Mouse (Mus musculus) forebrain, embryonic 11.5 days (tissue): ENCODE data around the gene St6galnac6. TPM values are rescaled to one million over a fixed set of nuclear protein-coding genes. Genes with fewer than 3 reads are reported as not detected.

Experiments
- ATAC-seq: fragments of 200-750 bp; cut with Nextera tagmentation; replicated peaks from 2 replicates; pipeline ENCODE4 v1.8.0; 2017; ENCODE audit warnings: moderate TSS enrichment; ENCODE audit not compliant: low FRiP score
- DNase-seq: peaks from one replicate; pipeline ENCODE4 v3.0.0-alpha.2; 2017; ENCODE audit warnings: low spot score
- H3K27ac ChIP-seq: fragments of 300-500 bp; sonication (generic); 2 replicates; pipeline ENCODE4 v1.5.1; 2014; ENCODE audit warnings: low read depth, low read length
- H3K27me3 ChIP-seq: fragments of 300-500 bp; sonication (generic); 2 replicates; pipeline ENCODE4 v1.6.1; 2014; ENCODE audit warnings: mild to moderate bottlenecking, low read length, mixed read lengths; ENCODE audit not compliant: control insufficient read depth, insufficient read depth
- H3K36me3 ChIP-seq: fragments of 300-500 bp; sonication (generic); 2 replicates; pipeline ENCODE4 v1.6.1; 2014; ENCODE audit warnings: mild to moderate bottlenecking, low read length, moderate library complexity, mixed read lengths; ENCODE audit not compliant: control insufficient read depth, insufficient read depth
- H3K4me1 ChIP-seq: fragments of 300-500 bp; sonication (generic); replicated peaks from 2 replicates; pipeline ENCODE4 v1.6.1; 2014; ENCODE audit warnings: low read length, mixed read lengths; ENCODE audit not compliant: control insufficient read depth, insufficient read depth
- H3K4me2 ChIP-seq: fragments of 300-500 bp; sonication (generic); 2 replicates; pipeline ENCODE4 v1.6.1; 2014; ENCODE audit warnings: low read depth, mild to moderate bottlenecking, low read length, moderate library complexity, mixed read lengths; ENCODE audit not compliant: severe bottlenecking
- H3K4me3 ChIP-seq: fragments of 300-500 bp; sonication (generic); 2 replicates; pipeline ENCODE4 v1.5.1; 2014; ENCODE audit warnings: low read depth, low read length
- H3K9ac ChIP-seq: fragments of 300-500 bp; sonication (generic); 2 replicates; pipeline ENCODE4 v1.6.1; 2014; ENCODE audit warnings: low read length
- H3K9me3 ChIP-seq: fragments of 300-500 bp; sonication (generic); 2 replicates; pipeline ENCODE4 v1.6.1; 2016; ENCODE audit warnings: low read length, mixed read lengths; ENCODE audit not compliant: control insufficient read depth
- WGBS: fragments of 180-500 bp; shearing (Covaris S2); extraction: QIAGEN DNeasy Blood & Tissue Kit; methylation state at CpG from one replicate; pipeline ENCODE4 v1.1.7; 2014; 5-methylcytosine and 5-hydroxymethylcytosine counted together
- polyA plus RNA-seq: library from polyadenylated mRNA; unstranded; fragments of >200 nt; fragmentation: Nextera tagmentation; extraction: Ambion mirVana; gene quantifications from 2 replicates; pipeline ENCODE4 v1.2.1, GENCODE M21; 2014

St6galnac6 gene
- polyA plus RNA-seq, 1 experiment from 2014 or later = 5.1 TPM

DNA sequence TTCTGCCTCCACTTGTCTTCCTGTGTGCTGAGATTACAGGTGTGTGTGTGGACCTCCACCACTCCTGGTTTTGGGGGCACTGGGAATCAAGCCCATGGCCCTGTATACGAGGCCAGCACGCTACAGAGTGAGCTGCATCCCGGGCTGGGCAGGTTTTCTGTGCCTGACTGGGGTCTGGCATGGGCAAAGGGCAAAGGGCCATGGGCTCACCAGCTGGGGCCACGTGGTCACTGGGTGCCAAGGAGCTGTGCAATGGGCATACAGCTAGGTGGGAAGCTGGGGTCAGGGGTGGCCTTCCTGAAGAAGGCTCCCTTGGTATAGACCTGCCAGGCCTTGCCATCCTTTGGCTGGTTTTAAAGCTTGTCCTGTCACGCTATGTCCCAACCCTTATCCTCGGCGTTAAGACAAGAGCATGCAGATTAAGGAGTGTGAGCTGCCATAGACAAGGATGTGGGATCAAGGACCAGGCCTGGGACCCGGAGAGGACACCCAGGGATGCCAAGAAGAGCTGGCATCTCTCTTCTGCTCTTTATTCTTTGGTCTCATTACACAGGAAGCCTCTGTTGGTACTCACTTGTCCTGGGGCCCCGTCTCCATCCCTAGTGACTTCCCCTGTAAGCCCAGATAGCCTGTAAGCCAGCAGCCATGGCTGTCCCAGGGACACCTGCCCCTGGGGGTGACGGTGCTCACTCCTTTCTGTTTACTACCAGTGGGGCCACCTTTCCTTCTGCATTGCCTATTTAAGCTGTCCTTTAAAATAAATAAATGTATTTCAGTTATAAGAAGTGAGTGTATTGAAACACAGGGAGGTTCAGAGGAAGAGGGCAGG is 35.0 kb downstream of the St6galnac6 start:
- ATAC-seq = no peak

DNA sequence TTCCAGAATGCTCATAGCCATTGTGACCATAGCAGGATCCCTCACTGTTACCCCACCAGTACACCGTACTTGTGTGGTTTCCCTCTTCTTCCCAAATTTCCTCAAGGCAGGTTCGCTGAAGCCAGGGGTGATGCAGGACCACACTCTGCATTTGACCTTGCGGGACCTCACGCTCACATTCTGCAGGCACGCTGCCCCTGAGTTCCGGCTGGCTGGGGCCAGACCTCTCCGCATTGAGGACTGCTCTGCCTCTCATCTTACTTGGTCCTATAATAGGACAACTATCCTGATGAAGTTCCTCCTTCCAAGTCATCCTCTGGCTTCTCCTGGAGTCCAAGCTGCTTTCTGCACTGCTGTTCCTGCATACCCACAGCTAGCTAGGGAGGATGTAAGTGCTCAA is 37.1 kb downstream of the St6galnac6 start:
- Histone ChIP-seq H3K4me3 (no peak overlapping the region), H3K27me3 (no peaks in the 10 kb centered on the region), H3K4me1 (no peaks in the 10 kb centered on the region), H3K27ac (no peak overlapping the region), H3K4me2 (no peak overlapping the region), H3K36me3 (no peaks in the 10 kb centered on the region), H3K9ac (no peak overlapping the region), H3K9me3 (no peaks in the 10 kb centered on the region)
- 84% methylated on average over 7 of the region's 7 CpGs for WGBS
- no peak for DNase-seq
- no peak for ATAC-seq

More for the DNA sequence above, 35.0 kb downstream of the St6galnac6 start:
- DNase-seq = no peak
- Histone ChIP-seq H3K27me3 (no peaks in the 10 kb centered on the region), H3K9ac (no peak overlapping the region), H3K27ac (no peak overlapping the region), H3K4me3 (no peak overlapping the region), H3K4me2 (no peak overlapping the region), H3K36me3 (no peaks in the 10 kb centered on the region), H3K9me3 (no peaks in the 10 kb centered on the region), H3K4me1 (peaks cover 2% of the 10 kb centered on the region)
- WGBS = 86% methylated on average over 10 of the region's 10 CpGs

DNA sequence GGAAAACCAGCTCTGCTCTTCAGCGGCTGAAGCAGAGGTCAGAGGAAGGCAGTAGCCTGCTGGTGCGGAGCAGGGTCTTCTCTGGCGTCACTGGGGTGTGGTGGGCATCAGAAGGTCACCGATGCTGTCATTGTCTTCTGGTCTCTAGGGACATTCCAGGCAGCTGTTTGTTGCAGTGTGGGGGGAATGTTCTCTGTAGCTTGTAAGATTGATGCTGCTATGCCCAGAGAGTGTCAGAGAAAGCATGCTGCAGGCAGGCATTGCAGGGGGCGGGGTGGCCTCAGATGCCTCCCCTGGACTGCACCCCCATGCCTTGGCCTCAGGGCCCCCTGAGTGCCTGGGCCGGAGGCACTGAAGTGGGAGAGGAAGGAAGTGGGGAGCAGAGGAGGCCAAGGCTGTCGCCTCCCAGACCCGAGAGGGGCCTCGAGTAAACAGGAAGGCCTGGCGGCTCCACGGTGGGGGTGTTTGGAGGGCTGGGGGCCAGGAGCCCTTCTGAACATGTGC is 38.3 kb downstream of the St6galnac6 start:
- DNase-seq (no peak), ATAC-seq (no peak)
- Histone ChIP-seq H3K4me1 (no peaks in the 10 kb centered on the region), H3K4me3 (no peak overlapping the region), H3K9ac (no peak overlapping the region; the same call in 1 of the 2 replicates), H3K9me3 (no peaks in the 10 kb centered on the region), H3K27ac (no peak overlapping the region), H3K27me3 (no peaks in the 10 kb centered on the region), H3K4me2 (no peak overlapping the region), H3K36me3 (no peaks in the 10 kb centered on the region)
- 52% methylated on average over 11 of the region's 11 CpGs for WGBS

DNA sequence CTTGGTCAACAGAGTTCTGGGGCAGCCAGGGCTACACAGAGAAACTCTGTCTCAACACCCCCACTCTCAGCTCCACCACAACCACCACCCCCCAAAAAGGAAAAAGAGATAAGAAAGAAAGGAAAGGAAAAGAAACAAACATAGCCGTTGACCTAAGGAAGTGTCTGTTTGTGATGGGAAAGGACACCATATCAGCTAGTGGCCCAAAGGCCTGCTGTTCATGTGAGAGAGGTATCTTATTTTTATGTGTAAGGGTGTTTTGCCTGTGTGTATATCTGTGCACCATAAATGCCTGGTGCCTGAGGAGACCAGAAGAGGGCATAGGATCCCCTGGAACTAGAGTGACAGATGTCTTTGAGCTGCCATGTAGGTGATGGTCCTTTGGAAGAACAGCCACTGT is 40.1 kb downstream of the St6galnac6 start:
- Histone ChIP-seq H3K4me3 (no peak overlapping the region), H3K9ac (no peak overlapping the region), H3K4me1 (no peaks in the 10 kb centered on the region), H3K9me3 (no peaks in the 10 kb centered on the region), H3K4me2 (no peak overlapping the region), H3K36me3 (no peaks in the 10 kb centered on the region), H3K27ac (no peak overlapping the region), H3K27me3 (no peaks in the 10 kb centered on the region)
- no peak for ATAC-seq
- WGBS = 86% methylated on average over 1 of the region's 1 CpGs
- DNase-seq = no peak

DNA sequence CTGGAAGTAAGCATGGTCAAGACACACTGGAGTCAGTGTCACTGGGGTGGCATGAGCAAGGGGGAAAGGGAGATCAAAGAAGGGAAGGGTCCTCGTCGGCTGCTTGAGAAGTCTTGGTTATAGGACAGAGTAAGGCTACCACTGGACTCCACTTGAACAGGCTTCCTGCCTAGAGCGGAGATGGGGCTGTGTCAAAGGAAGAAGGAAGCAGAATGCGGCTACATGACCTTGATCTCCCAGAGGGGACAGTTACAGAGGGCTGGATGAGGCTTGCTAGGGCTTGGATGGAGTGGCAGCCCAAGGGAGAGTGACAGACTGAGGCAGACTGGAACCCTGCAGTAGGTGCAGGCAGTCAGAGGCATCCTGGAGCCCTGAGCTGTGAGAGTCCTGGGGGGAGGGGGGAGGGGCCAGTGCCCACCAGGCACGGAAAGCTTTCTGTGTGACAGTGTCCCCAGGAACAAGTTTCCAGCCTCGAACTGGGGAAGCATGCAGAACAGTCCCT is 41.1 kb downstream of the St6galnac6 start:
- Histone ChIP-seq H3K4me3 (no peak overlapping the region), H3K9ac (no peak overlapping the region), H3K27me3 (no peaks in the 10 kb centered on the region), H3K27ac (no peak overlapping the region), H3K4me1 (no peaks in the 10 kb centered on the region), H3K36me3 (no peaks in the 10 kb centered on the region), H3K4me2 (no peak overlapping the region), H3K9me3 (no peaks in the 10 kb centered on the region)
- no peak for DNase-seq
- WGBS = 62% methylated on average over 6 of the region's 6 CpGs
- no peak for ATAC-seq

DNA sequence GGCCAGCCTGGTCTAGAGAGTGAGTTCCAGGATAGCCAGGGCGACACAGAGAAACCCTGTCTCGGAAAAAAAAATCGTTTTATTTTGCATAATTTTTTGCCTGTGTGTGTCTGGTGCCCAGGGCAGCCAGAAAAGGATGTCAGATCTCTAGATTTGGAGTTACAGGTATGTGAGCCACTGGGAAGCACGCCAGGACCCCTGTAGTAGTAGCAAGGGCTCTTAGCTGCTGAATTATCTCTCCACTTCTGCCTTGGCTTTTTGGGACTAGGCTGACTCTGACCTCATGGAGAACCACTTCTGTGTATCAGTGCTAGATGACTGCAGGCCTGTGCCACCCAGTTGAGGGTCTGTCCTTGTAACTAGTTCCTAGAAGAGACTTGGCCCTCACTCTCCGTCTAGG is 42.3 kb downstream of the St6galnac6 start:
- H3K4me3 ChIP-seq = no peak overlapping the region
- no peak overlapping the region for H3K27ac ChIP-seq
- no peak overlapping the region for H3K9ac ChIP-seq
- WGBS = 80% methylated on average over 5 of the region's 5 CpGs
- no peaks in the 10 kb centered on the region for H3K9me3 ChIP-seq
- DNase-seq (no peak), ATAC-seq (no peak)
- no peaks in the 10 kb centered on the region for H3K36me3 ChIP-seq
- no peaks in the 10 kb centered on the region for H3K27me3 ChIP-seq
- H3K4me2 ChIP-seq = no peak overlapping the region
- no peaks in the 10 kb centered on the region for H3K4me1 ChIP-seq

DNA sequence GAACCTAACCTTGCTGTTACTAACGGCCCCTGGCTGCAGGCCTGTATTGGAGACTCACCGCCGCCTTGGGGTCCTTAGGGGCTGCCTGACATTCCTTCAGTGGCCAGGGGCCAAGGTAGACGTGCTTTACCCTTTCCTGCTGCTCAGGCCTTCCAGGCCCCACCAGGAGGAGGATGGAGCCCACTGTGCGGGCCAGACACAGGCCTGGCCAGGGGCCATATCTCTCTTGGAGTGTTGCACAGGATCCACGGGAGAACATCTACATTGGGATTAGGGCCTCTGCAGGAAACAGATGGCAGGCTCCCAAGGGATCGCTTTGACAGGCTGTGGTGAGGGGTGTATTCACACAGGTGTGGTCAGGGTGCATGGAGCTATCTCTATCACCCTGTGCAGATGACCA is 43.3 kb downstream of the St6galnac6 start:
- Histone ChIP-seq H3K9ac (no peak overlapping the region), H3K4me2 (no peak overlapping the region), H3K4me1 (no peaks in the 10 kb centered on the region), H3K27ac (no peak overlapping the region), H3K4me3 (no peak overlapping the region), H3K9me3 (no peaks in the 10 kb centered on the region), H3K27me3 (no peaks in the 10 kb centered on the region), H3K36me3 (no peaks in the 10 kb centered on the region)
- no peak for DNase-seq
- WGBS = 81% methylated on average over 7 of the region's 7 CpGs
- no peak for ATAC-seq

DNA sequence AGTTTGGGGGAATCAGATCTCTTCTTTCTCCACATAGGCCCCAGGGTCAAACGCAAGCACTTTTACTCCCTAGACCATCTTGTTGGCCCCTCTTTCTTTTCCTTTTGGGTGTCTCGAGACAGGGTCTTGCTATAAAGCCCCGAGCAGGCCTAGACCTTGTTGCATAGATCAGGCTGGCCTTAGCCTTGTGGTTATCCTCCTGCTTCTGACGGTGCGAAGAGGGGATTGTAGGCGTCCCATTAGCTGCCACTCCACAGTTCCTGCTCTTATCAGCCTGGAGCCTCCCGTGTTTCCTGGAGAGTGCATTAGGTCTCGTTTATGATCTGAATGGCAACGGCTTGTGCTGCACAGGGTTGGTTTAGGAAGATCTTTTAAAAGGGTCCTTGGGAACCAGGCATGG is 44.6 kb downstream of the St6galnac6 start:
- H3K27ac ChIP-seq = no peak overlapping the region
- H3K4me3 ChIP-seq = no peak overlapping the region
- 80% methylated on average over 9 of the region's 9 CpGs for WGBS
- H3K4me1 ChIP-seq = no peaks in the 10 kb centered on the region
- no peak overlapping the region for H3K4me2 ChIP-seq
- no peaks in the 10 kb centered on the region for H3K9me3 ChIP-seq
- no peak overlapping the region for H3K9ac ChIP-seq
- no peaks in the 10 kb centered on the region for H3K36me3 ChIP-seq
- no peak for ATAC-seq
- DNase-seq = no peak
- no peaks in the 10 kb centered on the region for H3K27me3 ChIP-seq
